Mouse (Mus musculus): ENCODE results near the gene Rspo1. TPM values are rescaled to one million over a fixed set of nuclear protein-coding genes. Genes with fewer than 3 reads are reported as not detected.

The Rspo1 gene
- polyA plus RNA-seq, 1 experiment from 2014 or later: 14.5 TPM

DNA sequence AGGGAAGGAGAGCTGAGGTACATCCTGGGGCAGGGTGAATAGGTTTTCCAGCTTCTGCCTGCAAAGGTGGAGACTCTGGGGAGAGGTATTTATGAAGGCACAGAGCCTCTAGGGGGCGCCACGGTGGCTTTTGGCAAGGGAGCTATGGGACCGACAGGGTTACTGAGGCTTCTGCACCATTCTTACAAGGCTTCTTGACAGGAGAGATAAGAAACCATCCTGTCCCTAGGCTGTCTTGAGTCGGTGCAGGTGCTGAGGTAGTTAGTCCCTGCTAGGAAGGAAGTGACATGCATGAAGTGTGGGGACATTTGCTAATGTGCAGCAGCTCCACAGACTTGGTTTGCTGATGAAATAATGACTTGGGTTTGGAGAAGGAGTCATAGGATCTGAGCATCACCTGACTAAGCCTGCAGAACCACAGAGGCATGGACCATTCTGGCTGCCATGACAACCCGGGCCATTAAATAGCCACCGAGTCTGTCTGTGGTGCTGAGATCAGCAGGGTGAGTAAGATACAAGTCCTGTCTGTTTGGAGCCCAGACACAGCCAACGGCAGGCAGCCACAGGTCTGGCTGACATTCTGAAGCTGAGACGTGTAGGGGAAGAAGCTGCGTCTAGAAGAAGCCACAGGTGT, 2.2 kb upstream of the Rspo1 start:
- no peak overlapping the region for H3K4me2 ChIP-seq
- peaks cover 26% of the 10 kb centered on the region; the same call in 1 of the 2 replicates for H3K4me1 ChIP-seq
- no peak overlapping the region for H3K9ac ChIP-seq
- H3K9me3 ChIP-seq: no peaks in the 10 kb centered on the region
- 20% methylated on average over 9 of the region's 9 CpGs for WGBS
- no peaks in the 10 kb centered on the region for H3K36me3 ChIP-seq
- H3K4me3 ChIP-seq (replicated peaks): no peak overlapping the region
- no peak overlapping the region for H3K27ac ChIP-seq
- peaks cover 73% of the 10 kb centered on the region for H3K27me3 ChIP-seq (replicated peaks)
- ATAC-seq (ENCODE audit: insufficient read depth, low FRiP score, low read depth): no peak

DNA sequence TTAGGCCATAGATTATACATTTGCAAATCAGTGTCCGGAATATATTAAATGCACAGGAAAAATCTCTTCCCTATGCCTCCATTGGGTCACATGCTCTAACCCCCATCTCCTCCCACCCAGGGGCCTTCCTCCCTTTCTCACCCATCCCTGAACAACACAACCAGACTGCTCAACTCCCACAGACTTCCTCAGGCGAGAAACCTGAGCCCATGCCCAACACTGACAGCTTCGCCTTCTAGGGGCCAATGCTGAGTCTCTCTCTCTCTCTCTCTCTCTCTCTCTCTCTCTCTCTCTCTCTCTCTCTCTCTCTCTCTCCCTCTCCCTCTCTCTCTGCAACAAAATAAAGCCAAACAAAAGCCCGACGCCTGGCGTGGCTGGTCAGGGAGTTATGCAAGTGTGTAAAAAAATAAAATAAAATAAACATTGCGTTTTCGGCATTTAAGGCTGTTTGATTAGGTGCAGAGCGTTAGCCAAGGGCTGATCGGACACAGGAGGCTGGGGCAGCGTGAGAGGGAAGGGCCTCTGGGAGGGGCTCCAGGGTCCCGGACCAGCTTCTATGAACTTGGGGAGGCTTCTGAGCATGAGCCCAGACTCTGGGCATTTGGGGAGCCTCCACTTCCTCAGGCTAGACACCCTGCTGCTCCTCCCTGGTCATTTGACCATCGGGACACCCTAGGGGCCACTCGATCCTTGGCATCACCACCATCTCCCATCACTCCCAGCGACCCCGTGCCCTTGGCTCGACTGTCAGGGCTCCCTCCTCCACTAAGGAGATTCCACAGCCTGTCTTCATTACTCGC, 1.2 kb upstream of the Rspo1 start:
- WGBS: 5% methylated on average over 18 of the region's 18 CpGs
- Histone ChIP-seq H3K4me3 (replicated peaks) (no peak overlapping the region), H3K27me3 (replicated peaks) (peaks cover 79% of the 10 kb centered on the region), H3K36me3 (no peaks in the 10 kb centered on the region), H3K27ac (no peak overlapping the region), H3K4me2 (peak overlapping the region; percentile 86), H3K4me1 (peaks cover 33% of the 10 kb centered on the region), H3K9me3 (no peaks in the 10 kb centered on the region), H3K9ac (no peak overlapping the region)
- no peak for ATAC-seq (ENCODE audit: insufficient read depth, low FRiP score, low read depth)

DNA sequence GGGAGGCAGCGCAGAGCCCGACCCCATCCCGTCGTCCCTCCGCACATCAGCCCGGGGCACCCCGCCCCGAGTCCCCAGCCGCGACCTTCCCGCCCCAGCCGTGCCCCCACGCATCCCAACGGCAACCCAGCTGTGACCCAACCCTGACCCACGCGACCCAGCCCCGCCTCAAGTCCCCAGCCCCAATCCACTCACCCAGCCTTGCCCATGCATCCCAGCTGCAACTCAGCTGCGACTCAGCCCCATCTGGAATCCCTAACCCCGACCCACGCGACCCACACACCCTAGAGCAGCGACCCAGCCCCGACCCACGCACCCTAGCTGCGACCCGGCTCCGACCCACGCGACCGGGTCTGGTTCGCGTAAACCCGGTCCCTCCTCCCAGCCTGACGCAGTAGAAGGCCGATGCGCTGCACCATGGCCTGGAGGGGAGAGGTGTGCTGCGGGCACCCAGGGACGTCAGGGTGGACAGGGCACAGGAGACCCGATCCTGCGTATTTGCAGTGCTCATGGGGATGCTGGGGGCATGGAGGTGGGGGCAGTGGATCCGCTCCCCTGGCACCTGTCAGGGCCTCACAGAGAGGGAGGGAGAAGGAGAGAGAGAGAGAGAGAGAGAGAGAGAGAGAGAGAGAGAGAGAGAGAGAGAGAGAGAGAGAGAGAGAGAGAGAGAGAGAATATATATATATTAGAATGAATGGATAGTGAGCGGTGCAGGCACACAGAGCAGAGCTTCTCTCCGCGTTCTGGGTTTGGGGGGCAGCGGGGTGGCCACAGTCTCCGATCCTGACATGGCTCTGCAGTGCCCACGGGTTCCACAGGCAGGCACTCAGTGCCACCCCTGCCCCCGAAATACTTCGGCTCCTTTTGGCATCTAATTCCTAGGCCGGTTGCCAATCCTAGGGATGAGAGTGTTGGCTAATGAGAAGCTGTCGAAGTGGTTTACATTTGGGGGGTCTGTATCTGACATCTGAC, 795 bp downstream of the Rspo1 start:
- no peak overlapping the region for H3K9ac ChIP-seq
- H3K4me1 ChIP-seq: peaks cover 33% of the 10 kb centered on the region
- H3K27me3 ChIP-seq (replicated peaks): peaks cover 77% of the 10 kb centered on the region
- no peak for ATAC-seq (ENCODE audit: insufficient read depth, low FRiP score, low read depth)
- peak overlapping the region; percentile 52 for H3K4me3 ChIP-seq (replicated peaks)
- WGBS: 3% methylated on average over 51 of the region's 51 CpGs
- H3K36me3 ChIP-seq: no peaks in the 10 kb centered on the region
- H3K4me2 ChIP-seq: peak overlapping the region; percentile 86
- no peak overlapping the region for H3K27ac ChIP-seq
- no peaks in the 10 kb centered on the region for H3K9me3 ChIP-seq

DNA sequence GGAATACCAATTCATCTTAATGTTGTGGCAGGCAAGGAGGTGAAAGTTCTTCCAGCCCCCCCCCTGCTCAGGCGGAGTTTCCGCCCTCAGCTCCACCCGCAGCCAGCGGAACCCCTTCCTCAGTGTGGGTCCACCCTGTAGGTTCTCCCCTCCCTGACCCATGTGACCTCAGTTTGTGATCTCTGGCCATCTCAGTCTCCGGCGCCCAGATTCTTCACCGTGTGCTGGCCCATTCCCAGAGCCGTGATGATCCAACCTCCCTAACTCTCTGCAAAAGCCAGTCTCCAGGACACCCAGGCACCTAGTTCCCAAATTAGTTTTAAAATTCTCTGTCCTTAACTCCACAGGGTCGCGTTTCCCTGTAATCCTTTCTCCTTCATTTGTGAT, 1.5 kb downstream of the Rspo1 start:
- Histone ChIP-seq H3K4me2 (no peak overlapping the region), H3K27ac (no peak overlapping the region), H3K4me1 (peaks cover 33% of the 10 kb centered on the region), H3K27me3 (replicated peaks) (peaks cover 77% of the 10 kb centered on the region), H3K9ac (no peak overlapping the region), H3K4me3 (replicated peaks) (no peak overlapping the region), H3K9me3 (no peaks in the 10 kb centered on the region), H3K36me3 (no peaks in the 10 kb centered on the region)
- 17% methylated on average over 10 of the region's 10 CpGs for whole genome bisulfite sequencing
- ATAC-seq (ENCODE audit: insufficient read depth, low FRiP score, low read depth): no peak

DNA sequence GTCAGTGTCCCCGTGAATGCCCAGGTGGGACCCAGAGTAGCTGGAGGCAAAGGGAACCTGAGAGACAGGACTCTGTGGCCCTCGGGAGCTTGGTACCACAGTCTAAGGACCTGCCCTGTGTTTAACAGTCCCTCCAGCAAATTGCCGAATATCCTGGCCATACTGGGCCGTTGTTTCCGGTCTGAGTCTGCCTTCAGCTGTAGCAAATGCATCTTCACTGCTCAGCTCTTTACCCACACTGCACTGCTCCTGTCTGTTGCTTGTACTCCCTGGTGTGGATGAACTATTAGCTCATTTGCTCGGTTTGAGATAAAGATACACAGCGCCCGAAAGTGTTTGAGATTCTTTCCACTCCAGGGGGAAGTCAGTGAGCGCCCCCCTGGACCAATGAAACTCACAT, 2.2 kb downstream of the Rspo1 start:
- no peaks in the 10 kb centered on the region for H3K9me3 ChIP-seq
- peaks cover 71% of the 10 kb centered on the region for H3K27me3 ChIP-seq (replicated peaks)
- WGBS: 15% methylated on average over 9 of the region's 9 CpGs
- ATAC-seq (ENCODE audit: insufficient read depth, low FRiP score, low read depth): no peak
- peak overlapping the region; percentile 19; the same call in 1 of the 2 replicates for H3K4me2 ChIP-seq
- H3K9ac ChIP-seq: no peak overlapping the region
- H3K36me3 ChIP-seq: no peaks in the 10 kb centered on the region
- peaks cover 33% of the 10 kb centered on the region for H3K4me1 ChIP-seq
- no peak overlapping the region for H3K27ac ChIP-seq
- 0 out of 2 replicates have a peak overlapping the region, but pooled peaks have one; percentile 4 for H3K4me3 ChIP-seq (replicated peaks)

DNA sequence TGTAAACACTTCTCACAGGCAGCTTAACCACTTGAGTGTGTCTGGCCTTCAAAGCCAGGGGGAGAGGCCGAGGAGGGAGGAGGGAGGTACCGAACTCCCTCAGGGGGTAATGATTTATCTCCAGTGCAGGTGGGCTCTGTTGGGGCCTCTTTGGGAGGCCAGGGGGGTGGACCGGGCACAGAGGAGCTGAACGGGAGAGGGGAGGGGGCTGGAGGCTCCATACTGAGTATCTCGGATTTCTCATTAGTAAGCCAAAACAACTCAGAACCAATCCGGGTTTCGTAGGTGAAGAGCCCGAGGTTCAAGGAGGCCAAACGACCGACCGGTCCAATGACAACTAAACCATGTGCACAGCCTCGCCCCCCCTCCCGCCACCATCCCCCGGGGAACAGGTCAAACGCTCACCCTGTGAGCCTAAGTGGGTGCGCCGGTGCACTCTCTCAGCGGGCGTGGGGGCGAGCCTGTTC, 3.6 kb downstream of the Rspo1 start:
- Histone ChIP-seq H3K9me3 (no peaks in the 10 kb centered on the region), H3K36me3 (no peaks in the 10 kb centered on the region), H3K4me3 (replicated peaks) (no peak overlapping the region), H3K4me1 (peaks cover 33% of the 10 kb centered on the region), H3K27me3 (replicated peaks) (peaks cover 57% of the 10 kb centered on the region), H3K9ac (no peak overlapping the region), H3K27ac (no peak overlapping the region), H3K4me2 (peak overlapping the region; percentile 35)
- WGBS: 8% methylated on average over 20 of the region's 20 CpGs
- ATAC-seq (ENCODE audit: insufficient read depth, low FRiP score, low read depth): 0 out of 2 replicates have a peak, but pooled peaks have one; percentile 36

DNA sequence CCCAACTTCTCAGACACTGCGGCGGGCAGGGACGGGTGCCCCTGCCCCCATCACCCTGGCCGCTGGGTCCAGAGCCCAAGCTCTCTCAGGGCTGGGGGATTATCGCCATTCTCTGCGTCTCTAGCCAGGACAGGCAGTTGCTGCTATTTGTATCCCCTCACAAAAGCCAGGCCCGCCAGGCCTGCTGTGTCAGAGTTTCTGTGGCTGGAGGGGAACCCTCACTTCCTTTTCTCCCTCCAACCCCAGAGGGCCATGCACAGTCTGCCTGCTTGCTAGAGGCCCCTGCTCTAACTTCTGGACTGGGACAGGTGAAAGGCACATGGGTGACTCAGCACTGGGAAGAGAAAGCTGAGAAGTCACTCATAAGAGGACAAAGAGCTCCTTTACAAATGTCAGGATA, 4.1 kb downstream of the Rspo1 start:
- peak overlapping the region; percentile 35 for H3K4me2 ChIP-seq
- peaks cover 54% of the 10 kb centered on the region for H3K27me3 ChIP-seq (replicated peaks)
- H3K9me3 ChIP-seq: no peaks in the 10 kb centered on the region
- H3K27ac ChIP-seq: no peak overlapping the region
- 7% methylated on average over 7 of the region's 7 CpGs for WGBS
- ATAC-seq (ENCODE audit: insufficient read depth, low FRiP score, low read depth): no peak
- H3K36me3 ChIP-seq: no peaks in the 10 kb centered on the region
- H3K4me3 ChIP-seq (replicated peaks): no peak overlapping the region
- no peak overlapping the region for H3K9ac ChIP-seq
- H3K4me1 ChIP-seq: peaks cover 31% of the 10 kb centered on the region

DNA sequence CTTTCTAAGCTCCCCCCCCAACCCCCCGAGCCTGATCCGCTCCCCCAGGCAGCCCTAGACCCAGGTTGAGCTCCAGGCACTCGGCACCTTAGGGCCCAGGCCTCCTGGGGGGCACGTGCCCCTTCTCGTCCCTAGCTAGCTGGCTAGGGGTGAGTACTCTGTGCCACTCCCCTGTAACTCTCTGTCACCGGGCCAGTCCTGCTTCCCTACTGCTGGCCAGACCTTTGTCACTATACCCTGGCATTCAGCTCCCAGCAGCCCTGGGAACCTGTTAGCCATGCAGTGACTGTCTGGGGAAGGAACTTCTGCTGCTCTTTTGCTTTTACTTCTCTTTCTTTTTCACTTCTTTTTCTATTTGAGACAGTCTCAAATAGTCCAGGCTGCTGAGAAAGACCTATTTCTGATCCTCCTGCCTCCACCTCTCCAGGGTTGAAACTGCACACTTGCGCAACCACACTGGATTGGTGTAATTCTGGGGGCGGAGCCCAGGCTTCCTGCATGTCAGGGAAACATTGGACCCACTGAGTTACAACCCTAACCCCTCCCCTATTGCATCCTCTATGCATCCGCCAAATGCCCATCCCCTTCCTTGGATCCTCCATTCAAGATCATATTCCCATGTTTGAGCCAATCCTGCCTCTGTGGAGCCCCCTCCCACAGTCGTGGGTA, 11.4 kb downstream of the Rspo1 start:
- Histone ChIP-seq H3K36me3 (no peaks in the 10 kb centered on the region), H3K9ac (no peak overlapping the region), H3K27me3 (replicated peaks) (no peaks in the 10 kb centered on the region), H3K4me2 (no peak overlapping the region), H3K4me1 (no peaks in the 10 kb centered on the region), H3K4me3 (replicated peaks) (no peak overlapping the region), H3K9me3 (no peaks in the 10 kb centered on the region), H3K27ac (no peak overlapping the region)
- 69% methylated on average over 10 of the region's 10 CpGs for WGBS
- ATAC-seq (ENCODE audit: insufficient read depth, low FRiP score, low read depth): no peak

DNA sequence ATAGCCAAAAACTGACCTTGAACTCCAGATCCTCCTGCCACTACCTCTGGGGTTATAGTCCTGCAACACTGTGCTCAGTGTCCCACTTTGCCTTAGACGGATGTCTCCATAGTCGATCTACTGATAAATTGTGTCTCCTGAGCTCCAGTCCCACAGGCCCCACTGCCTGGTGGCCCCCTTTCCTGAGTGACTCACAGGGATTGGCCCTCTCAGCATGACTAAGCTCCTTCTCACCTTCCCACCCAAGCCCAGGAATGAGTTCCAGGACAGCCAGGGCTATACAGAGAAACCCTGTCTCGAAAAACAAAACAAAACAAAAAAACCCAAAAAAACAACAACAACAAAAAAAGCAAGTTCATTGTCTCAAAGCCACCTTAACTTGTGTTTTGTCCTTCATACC, 13.3 kb downstream of the Rspo1 start:
- no peaks in the 10 kb centered on the region for H3K36me3 ChIP-seq
- ATAC-seq (ENCODE audit: insufficient read depth, low FRiP score, low read depth): no peak
- H3K4me1 ChIP-seq: no peaks in the 10 kb centered on the region
- WGBS: 77% methylated on average over 3 of the region's 3 CpGs
- H3K9me3 ChIP-seq: no peaks in the 10 kb centered on the region
- no peak overlapping the region for H3K9ac ChIP-seq
- no peak overlapping the region for H3K4me2 ChIP-seq
- H3K27me3 ChIP-seq (replicated peaks): no peaks in the 10 kb centered on the region
- no peak overlapping the region for H3K4me3 ChIP-seq (replicated peaks)
- no peak overlapping the region for H3K27ac ChIP-seq

DNA sequence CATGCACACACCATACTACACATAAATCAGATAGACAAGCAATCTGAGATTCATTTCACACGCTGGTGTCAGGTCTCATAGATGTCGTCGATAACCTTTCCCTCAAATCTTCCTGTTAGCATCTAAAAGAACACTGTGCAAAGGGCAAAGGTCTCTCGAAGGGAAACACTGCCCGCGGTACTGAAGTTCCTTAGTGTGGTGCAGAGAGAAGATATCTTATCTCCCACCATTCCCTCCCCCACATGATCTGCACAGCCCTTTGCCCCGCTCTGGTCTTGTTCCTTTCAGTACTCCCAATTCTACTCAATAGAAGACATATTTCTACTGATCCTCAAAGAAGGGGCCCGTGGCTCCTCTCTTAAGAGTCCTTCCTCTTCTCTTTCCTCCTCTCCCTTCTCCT, 16.7 kb downstream of the Rspo1 start:
- Histone ChIP-seq H3K36me3 (no peaks in the 10 kb centered on the region), H3K27ac (no peak overlapping the region), H3K4me1 (no peaks in the 10 kb centered on the region), H3K9ac (no peak overlapping the region), H3K9me3 (no peaks in the 10 kb centered on the region), H3K4me3 (replicated peaks) (no peak overlapping the region), H3K27me3 (replicated peaks) (peaks cover 17% of the 10 kb centered on the region), H3K4me2 (no peak overlapping the region)
- WGBS: 50% methylated on average over 8 of the region's 8 CpGs
- ATAC-seq (ENCODE audit: insufficient read depth, low FRiP score, low read depth): no peak

DNA sequence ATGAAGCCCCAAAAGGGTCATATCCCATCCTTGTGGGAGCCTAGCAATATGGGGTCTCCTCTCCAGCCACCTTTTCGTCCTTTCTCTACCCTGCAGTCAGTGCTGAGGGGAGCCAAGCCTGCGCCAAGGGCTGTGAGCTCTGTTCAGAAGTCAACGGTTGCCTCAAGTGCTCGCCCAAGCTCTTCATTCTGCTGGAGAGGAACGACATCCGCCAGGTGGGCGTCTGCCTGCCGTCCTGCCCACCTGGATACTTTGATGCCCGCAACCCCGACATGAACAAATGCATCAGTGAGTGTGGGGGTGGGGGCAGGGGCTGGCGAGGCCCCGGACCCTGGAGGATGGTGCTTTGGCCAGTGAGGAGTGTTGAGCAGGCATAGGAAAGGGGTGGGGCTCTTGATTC, 18.7 kb downstream of the Rspo1 start:
- Histone ChIP-seq H3K4me2 (no peak overlapping the region), H3K9ac (no peak overlapping the region), H3K4me3 (replicated peaks) (no peak overlapping the region), H3K9me3 (no peaks in the 10 kb centered on the region), H3K36me3 (no peaks in the 10 kb centered on the region), H3K4me1 (no peaks in the 10 kb centered on the region), H3K27ac (no peak overlapping the region), H3K27me3 (replicated peaks) (peaks cover 24% of the 10 kb centered on the region)
- no peak for ATAC-seq (ENCODE audit: insufficient read depth, low FRiP score, low read depth)
- 48% methylated on average over 12 of the region's 12 CpGs for WGBS

Data from stomach, embryonic 15.5 days (tissue).